Mouse (Mus musculus): ENCODE measurements around the gene Saa2. TPM values are rescaled to one million over a fixed set of nuclear protein-coding genes. Genes with fewer than 3 reads are reported as not detected.
"Not testable (repeated sequence)": the region's sequence is repeated elsewhere in the genome, so short reads cannot be mapped to it uniquely, and the experiment has no call there.

Saa2 gene
- total and polyA plus RNA-seq, 3 experiments = not detected

DNA sequence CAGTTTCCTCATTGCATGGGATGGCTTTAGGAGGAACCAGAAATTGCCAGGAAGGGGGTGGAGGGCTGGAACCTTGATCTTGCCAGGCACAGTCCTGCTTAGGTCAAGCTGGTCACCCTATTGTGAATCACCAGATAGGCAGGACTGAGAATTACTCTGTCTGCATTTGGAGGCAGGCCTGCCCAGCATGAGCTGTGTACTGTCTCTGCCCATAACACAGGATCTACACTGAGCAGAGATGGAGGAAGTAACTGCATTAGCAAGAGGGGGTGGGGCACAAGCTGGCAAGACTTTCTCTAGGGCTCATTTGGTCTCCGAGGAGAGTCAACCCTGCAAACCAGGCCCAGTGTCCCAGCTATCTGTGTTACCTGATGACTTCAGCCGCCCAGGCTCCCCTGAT, 16.6 kb upstream of the Saa2 start:
- H3K4me3 ChIP-seq (ENCODE audit: control insufficient read depth in 1 of 2, insufficient read depth in 1 of 2, low read depth in 2 of 2, low read length in 2 of 2) = no peak overlapping the region
- H3K4me1 ChIP-seq (ENCODE audit: control insufficient read depth in 1 of 2, insufficient read depth in 2 of 2, low read length in 2 of 2) = no peaks in the 10 kb centered on the region
- H3K79me2 ChIP-seq (ENCODE audit: control insufficient read depth, insufficient read depth, low read length, poor library complexity) = no peaks in the 10 kb centered on the region
- TF ChIP-seq ZC3H11A (IDR thresholded peaks at IDR 0.05; ENCODE audit: low read depth, low read length) (no peak), KAT2A (conservative IDR thresholded peaks at IDR 0.05; ENCODE audit: low read depth, low read length) (no peak), ZNF384 (IDR thresholded peaks at IDR 0.05; ENCODE audit: low read depth, low read length) (no peak), JUND (IDR thresholded peaks at IDR 0.05; ENCODE audit: low read depth, low read length) (no peak), TBP (IDR thresholded peaks at IDR 0.05; ENCODE audit: low read depth, low read length) (no peak), GATA1 (IDR thresholded peaks at IDR 0.05; ENCODE audit: low read depth, low read length) (no peak), USF2 (IDR thresholded peaks at IDR 0.05; ENCODE audit: borderline replicate concordance in 1 of 2, insufficient read depth in 1 of 2, low read depth in 1 of 2, low read length in 2 of 2) (no peak), SMC3 (IDR thresholded peaks at IDR 0.05; ENCODE audit: low read depth, low read length) (no peak)
- H3K9ac ChIP-seq (ENCODE audit: control insufficient read depth, low read depth, low read length, poor library complexity, severe bottlenecking) = no peak overlapping the region
- H3K9me3 ChIP-seq (replicated peaks; ENCODE audit: insufficient read depth, low read length) = no peaks in the 10 kb centered on the region
- DNase-seq (ENCODE audit: low read depth, low spot score) = peak; percentile 38
- no peak overlapping the region for H3K27ac ChIP-seq (ENCODE audit: control insufficient read depth, low read depth, low read length)
- no peaks in the 10 kb centered on the region; a peak in 1 of 4 replicates for H3K27me3 ChIP-seq (ENCODE audit: control insufficient read depth in 1 of 2, insufficient read depth in 2 of 2, low read length in 2 of 2)
- no peaks in the 10 kb centered on the region for H3K36me3 ChIP-seq (ENCODE audit: control insufficient read depth in 1 of 2, insufficient read depth in 2 of 2, low read length in 2 of 2)

GRCm38 (mm10) chr7:46738561-46739460, 12.8 kb upstream of the Saa2 start:
- TF ChIP-seq POLR2AphosphoS5 (IDR thresholded peaks at IDR 0.05; ENCODE audit: borderline replicate concordance, low read depth, low read length) (no peak), TAL1 (IDR thresholded peaks at IDR 0.05; ENCODE audit: low read length) (no peak), USF1 (IDR thresholded peaks at IDR 0.05; ENCODE audit: low read depth, low read length) (no peak), ZMIZ1 (IDR thresholded peaks at IDR 0.05; ENCODE audit: low read depth, low read length) (no peak), RCOR1 (IDR thresholded peaks at IDR 0.05; ENCODE audit: low read depth, low read length) (no peak), UBTF (IDR thresholded peaks at IDR 0.05; ENCODE audit: borderline replicate concordance, insufficient read depth, low read depth, low read length) (no peak), SIN3A (IDR thresholded peaks at IDR 0.05; ENCODE audit: low read length) (no peak), BHLHE40 (IDR thresholded peaks at IDR 0.05; ENCODE audit: borderline replicate concordance, low read depth, low read length) (no peak), MAX (IDR thresholded peaks at IDR 0.05; ENCODE audit: low read length) (no peak)
- Histone ChIP-seq H3K36me3 (ENCODE audit: control insufficient read depth in 1 of 2, insufficient read depth in 2 of 2, low read length in 2 of 2) (no peaks in the 10 kb centered on the region), H3K4me1 (ENCODE audit: control insufficient read depth in 1 of 2, insufficient read depth in 2 of 2, low read length in 2 of 2) (no peaks in the 10 kb centered on the region), H3K4me3 (ENCODE audit: control insufficient read depth in 1 of 2, insufficient read depth in 1 of 2, low read depth in 2 of 2, low read length in 2 of 2) (no peak overlapping the region), H3K27me3 (ENCODE audit: control insufficient read depth in 1 of 2, insufficient read depth in 2 of 2, low read length in 2 of 2) (peaks cover 0 to 5% of the 10 kb centered on the region in 2 experiments; a peak in 3 of 4 replicates), H3K27ac (ENCODE audit: control insufficient read depth, low read depth, low read length) (no peak overlapping the region), H3K79me2 (ENCODE audit: control insufficient read depth, insufficient read depth, low read length, poor library complexity) (no peaks in the 10 kb centered on the region), H3K9ac (ENCODE audit: control insufficient read depth, low read depth, low read length, poor library complexity, severe bottlenecking) (no peak overlapping the region), H3K9me3 (replicated peaks; ENCODE audit: insufficient read depth, low read length) (no peaks in the 10 kb centered on the region)
- DNase-seq (ENCODE audit: low read depth, low spot score) = no peak

- H3K9me3 ChIP-seq (replicated peaks; ENCODE audit: insufficient read depth, low read length); H3K4me1 ChIP-seq (ENCODE audit: control insufficient read depth in 1 of 2, insufficient read depth in 2 of 2, low read length in 2 of 2); H3K79me2 ChIP-seq (ENCODE audit: control insufficient read depth, insufficient read depth, low read length, poor library complexity); H3K9ac ChIP-seq (ENCODE audit: control insufficient read depth, low read depth, low read length, poor library complexity, severe bottlenecking); DNase-seq (ENCODE audit: low read depth, low spot score); H3K36me3 ChIP-seq (ENCODE audit: control insufficient read depth in 1 of 2, insufficient read depth in 2 of 2, low read length in 2 of 2); H3K27me3 ChIP-seq (ENCODE audit: control insufficient read depth in 1 of 2, insufficient read depth in 2 of 2, low read length in 2 of 2); H3K27ac ChIP-seq (ENCODE audit: control insufficient read depth, low read depth, low read length); H3K4me3 ChIP-seq (ENCODE audit: control insufficient read depth in 1 of 2, insufficient read depth in 1 of 2, low read depth in 2 of 2, low read length in 2 of 2): not testable (repeated sequence)
Measured at GRCm38 (mm10) chr7:46740041-46740440, 11.5 kb upstream of the Saa2 start.

GRCm38 (mm10) chr7:46742880-46743279, 8.7 kb upstream of the Saa2 start, which contains the start of gene Saa1:
Gene Saa1, minus strand, starts transcription at chr7:46742980.
- not testable (repeated sequence) for H3K27ac ChIP-seq (ENCODE audit: control insufficient read depth, low read depth, low read length); H3K4me1 ChIP-seq (ENCODE audit: control insufficient read depth in 1 of 2, insufficient read depth in 2 of 2, low read length in 2 of 2); H3K4me3 ChIP-seq (ENCODE audit: control insufficient read depth in 1 of 2, insufficient read depth in 1 of 2, low read depth in 2 of 2, low read length in 2 of 2); DNase-seq (ENCODE audit: low read depth, low spot score); H3K9me3 ChIP-seq (replicated peaks; ENCODE audit: insufficient read depth, low read length); H3K9ac ChIP-seq (ENCODE audit: control insufficient read depth, low read depth, low read length, poor library complexity, severe bottlenecking); H3K36me3 ChIP-seq (ENCODE audit: control insufficient read depth in 1 of 2, insufficient read depth in 2 of 2, low read length in 2 of 2); H3K79me2 ChIP-seq (ENCODE audit: control insufficient read depth, insufficient read depth, low read length, poor library complexity)
- peaks cover 7 to 11% of the 10 kb centered on the region in 2 experiments for H3K27me3 ChIP-seq (ENCODE audit: control insufficient read depth in 1 of 2, insufficient read depth in 2 of 2, low read length in 2 of 2)

Data from MEL (cell line).